Mouse (Mus musculus) ES-Bruce4 (cell line): ENCODE results near the gene Sept5.

ENCODE experiments used
- CTCF ChIP-seq: IDR thresholded peaks from one replicate; pipeline ENCODE4 v1.8.1; 2011; ENCODE audit warnings: low read depth, low read length
- POLR2A ChIP-seq: IDR thresholded peaks from one replicate; pipeline ENCODE4 v1.8.1; 2011; ENCODE audit warnings: low read length; ENCODE audit not compliant: insufficient read depth

- no peak for TF ChIP-seq POLR2A
- TF ChIP-seq CTCF = no peak
Observed at GRCm38 (mm10) chr16:18591047-18592018, 38.4 kb downstream of the Sept5 start.
